Mouse (Mus musculus): ENCODE results near the gene Cacng2. TPM values are rescaled to one million over a fixed set of nuclear protein-coding genes. Genes with fewer than 3 reads are reported as not detected.

The Cacng2 gene
- polyA plus RNA-seq, 1 experiment from 2014 or later = not detected

DNA sequence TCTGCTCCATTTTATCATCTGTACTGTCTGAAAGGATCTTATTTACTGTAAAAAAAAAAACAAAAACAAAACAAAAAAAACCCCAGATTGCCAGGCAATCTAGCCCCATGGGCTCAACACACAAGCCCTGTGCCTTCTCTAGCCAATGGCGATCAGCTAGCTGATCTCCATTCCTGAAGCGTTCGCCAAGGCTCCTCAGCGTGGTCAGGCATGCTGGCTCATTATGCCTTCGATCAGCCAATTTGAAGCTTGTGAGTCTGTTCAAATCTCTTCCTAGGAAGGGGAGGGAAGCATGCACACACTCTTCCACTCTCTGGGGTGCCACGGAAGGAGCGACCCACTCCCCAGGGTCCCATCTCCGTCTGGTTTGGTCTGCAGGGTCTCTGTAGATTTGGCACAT is 37.5 kb upstream of the Cacng2 start:
- DNase-seq (ENCODE audit: low spot score) = no peak
- 84% methylated on average over 8 of the region's 8 CpGs for WGBS
- Histone ChIP-seq H3K9me3 (replicated peaks; ENCODE audit: low read length) (no peaks in the 10 kb centered on the region), H3K4me1 (replicated peaks; ENCODE audit: insufficient read depth, low read length) (no peaks in the 10 kb centered on the region), H3K36me3 (ENCODE audit: insufficient read depth, low read length) (no peaks in the 10 kb centered on the region), H3K27ac (no peak overlapping the region), H3K4me3 (replicated peaks; ENCODE audit: low read depth, low read length) (no peak overlapping the region), H3K4me2 (ENCODE audit: low read length) (no peak overlapping the region), H3K9ac (ENCODE audit: low read depth, low read length) (no peak overlapping the region), H3K27me3 (ENCODE audit: insufficient read depth, low read length) (no peaks in the 10 kb centered on the region)
- TF ChIP-seq CTCF (IDR thresholded peaks at IDR 0.05; ENCODE audit: low read depth) = no peak
- no peak for ATAC-seq (replicated peaks; ENCODE audit: low FRiP score, low read depth)

DNA sequence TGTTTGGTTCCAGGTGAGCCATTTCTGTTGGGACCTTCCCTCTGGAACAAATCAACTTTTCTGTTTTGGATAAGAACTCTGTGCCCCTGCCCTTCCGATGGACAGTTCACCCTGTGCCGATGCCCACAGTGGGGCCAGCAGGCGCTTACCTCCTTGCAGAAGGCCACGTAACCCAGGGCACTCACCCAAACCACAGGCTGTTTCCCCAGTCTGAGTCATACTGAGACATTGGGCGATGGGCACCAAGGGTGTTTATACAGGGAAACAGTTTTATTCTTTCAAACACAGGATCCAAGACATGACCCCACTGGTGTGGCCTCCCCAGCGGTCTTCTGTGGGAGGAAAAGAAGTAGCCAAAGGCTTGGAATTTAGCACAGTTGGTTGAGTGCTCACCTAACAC is 35.6 kb upstream of the Cacng2 start:
- WGBS = 86% methylated on average over 6 of the region's 6 CpGs
- Histone ChIP-seq H3K4me3 (replicated peaks; ENCODE audit: low read depth, low read length) (no peak overlapping the region), H3K4me1 (replicated peaks; ENCODE audit: insufficient read depth, low read length) (no peaks in the 10 kb centered on the region), H3K27me3 (ENCODE audit: insufficient read depth, low read length) (no peaks in the 10 kb centered on the region), H3K4me2 (ENCODE audit: low read length) (no peak overlapping the region), H3K36me3 (ENCODE audit: insufficient read depth, low read length) (no peaks in the 10 kb centered on the region), H3K27ac (no peak overlapping the region), H3K9me3 (replicated peaks; ENCODE audit: low read length) (no peaks in the 10 kb centered on the region), H3K9ac (ENCODE audit: low read depth, low read length) (no peak overlapping the region)
- TF ChIP-seq CTCF (IDR thresholded peaks at IDR 0.05; ENCODE audit: low read depth) = no peak
- no peak for ATAC-seq (replicated peaks; ENCODE audit: low FRiP score, low read depth)
- no peak for DNase-seq (ENCODE audit: low spot score)

DNA sequence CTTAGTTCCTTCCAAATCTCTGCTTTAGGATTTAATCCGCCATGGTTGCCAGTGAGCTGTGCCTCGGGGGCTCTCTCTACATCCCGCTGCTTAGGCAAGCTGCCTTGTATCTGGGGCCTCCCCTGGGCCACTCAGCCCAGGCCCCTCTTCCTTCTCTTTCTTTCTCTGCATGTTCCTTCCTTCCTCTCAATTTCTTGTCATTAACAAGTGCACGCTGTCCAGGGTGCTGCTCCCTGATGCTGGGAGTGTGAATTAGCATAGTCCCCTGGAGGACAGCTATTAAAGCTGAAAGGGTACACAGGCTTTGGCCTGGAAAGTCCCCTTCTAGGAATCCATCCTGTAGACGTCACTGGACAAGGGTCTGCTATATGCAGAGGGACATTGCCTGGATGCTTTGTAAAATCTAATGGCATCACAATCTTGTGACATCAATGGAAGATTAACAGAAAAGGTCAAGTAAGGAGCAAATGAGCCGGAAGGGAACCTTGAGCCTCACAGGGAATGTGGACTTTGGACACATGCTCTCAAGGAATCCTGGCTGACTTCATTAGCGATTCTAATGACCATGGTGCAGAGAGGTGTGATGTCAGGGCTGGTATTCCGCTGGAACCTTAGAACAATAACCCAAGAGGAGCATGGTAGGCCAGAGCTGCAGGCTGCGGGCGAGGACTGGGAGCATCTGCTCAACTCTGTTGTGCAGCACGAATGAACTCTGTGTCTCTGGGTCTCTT is 33.4 kb upstream of the Cacng2 start:
- H3K4me2 ChIP-seq (ENCODE audit: low read length) = no peak overlapping the region
- H3K36me3 ChIP-seq (ENCODE audit: insufficient read depth, low read length) = no peaks in the 10 kb centered on the region
- 53% methylated on average over 11 of the region's 11 CpGs for WGBS
- peak; percentile 40 for DNase-seq (ENCODE audit: low spot score)
- H3K27me3 ChIP-seq (ENCODE audit: insufficient read depth, low read length) = no peaks in the 10 kb centered on the region
- H3K9me3 ChIP-seq (replicated peaks; ENCODE audit: low read length) = no peaks in the 10 kb centered on the region
- H3K4me3 ChIP-seq (replicated peaks; ENCODE audit: low read depth, low read length) = no peak overlapping the region
- no peak for TF ChIP-seq CTCF (IDR thresholded peaks at IDR 0.05; ENCODE audit: low read depth)
- H3K4me1 ChIP-seq (replicated peaks; ENCODE audit: insufficient read depth, low read length) = no peaks in the 10 kb centered on the region
- peak; percentile 77; the same call in 1 of the 2 replicates for ATAC-seq (replicated peaks; ENCODE audit: low FRiP score, low read depth)
- no peak overlapping the region for H3K9ac ChIP-seq (ENCODE audit: low read depth, low read length)
- no peak overlapping the region for H3K27ac ChIP-seq

DNA sequence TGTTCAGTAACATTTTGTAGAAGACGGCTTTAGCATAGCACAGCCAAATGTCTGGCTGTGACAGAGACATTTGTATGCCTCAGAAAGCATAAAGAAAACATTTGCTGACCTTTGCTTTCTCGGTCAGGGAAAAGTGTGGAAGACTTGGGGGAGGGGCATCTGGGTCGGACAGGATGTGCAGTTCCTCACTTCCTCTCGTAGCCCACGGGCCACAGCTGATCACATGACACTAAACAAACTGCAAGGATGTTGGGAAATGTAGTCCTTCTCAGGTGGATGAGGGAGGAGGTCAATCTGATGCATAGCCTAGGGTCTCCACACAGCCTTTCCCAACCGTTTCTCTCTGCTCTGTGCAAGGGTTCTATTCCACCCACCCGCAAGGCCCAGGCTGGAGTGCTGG is 28.7 kb upstream of the Cacng2 start:
- H3K4me2 ChIP-seq (ENCODE audit: low read length) = no peak overlapping the region
- no peak overlapping the region for H3K27ac ChIP-seq
- no peak for TF ChIP-seq CTCF (IDR thresholded peaks at IDR 0.05; ENCODE audit: low read depth)
- no peaks in the 10 kb centered on the region for H3K27me3 ChIP-seq (ENCODE audit: insufficient read depth, low read length)
- H3K4me3 ChIP-seq (replicated peaks; ENCODE audit: low read depth, low read length) = no peak overlapping the region
- no peak overlapping the region for H3K9ac ChIP-seq (ENCODE audit: low read depth, low read length)
- no peaks in the 10 kb centered on the region for H3K4me1 ChIP-seq (replicated peaks; ENCODE audit: insufficient read depth, low read length)
- H3K9me3 ChIP-seq (replicated peaks; ENCODE audit: low read length) = no peaks in the 10 kb centered on the region
- DNase-seq (ENCODE audit: low spot score) (no peak), ATAC-seq (replicated peaks; ENCODE audit: low FRiP score, low read depth) (no peak)
- WGBS = 67% methylated on average over 7 of the region's 7 CpGs
- H3K36me3 ChIP-seq (ENCODE audit: insufficient read depth, low read length) = no peaks in the 10 kb centered on the region

DNA sequence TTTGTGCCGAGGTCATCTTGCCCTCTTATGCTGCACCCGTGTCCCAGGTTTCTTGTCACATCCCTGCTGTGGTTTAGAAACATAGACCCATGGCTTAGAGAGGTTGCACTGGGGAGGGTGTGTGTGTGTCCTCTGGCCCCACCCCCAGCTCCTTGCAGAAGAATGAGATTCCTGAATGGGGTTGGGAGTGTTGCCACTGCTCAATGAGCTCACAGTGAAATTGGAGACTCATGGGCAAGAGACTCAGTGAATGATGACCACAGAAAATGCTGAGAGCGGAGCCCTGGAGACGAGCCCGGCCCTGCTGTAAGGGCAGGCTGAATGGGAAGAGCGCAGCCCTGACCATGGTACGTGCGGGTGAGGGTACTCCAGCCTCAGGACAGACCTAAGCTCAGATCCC is 20.4 kb upstream of the Cacng2 start:
- no peaks in the 10 kb centered on the region for H3K9me3 ChIP-seq (replicated peaks; ENCODE audit: low read length)
- DNase-seq (ENCODE audit: low spot score) (no peak), ATAC-seq (replicated peaks; ENCODE audit: low FRiP score, low read depth) (no peak)
- no peak overlapping the region for H3K9ac ChIP-seq (ENCODE audit: low read depth, low read length)
- WGBS = 57% methylated on average over 8 of the region's 8 CpGs
- no peaks in the 10 kb centered on the region for H3K4me1 ChIP-seq (replicated peaks; ENCODE audit: insufficient read depth, low read length)
- H3K4me2 ChIP-seq (ENCODE audit: low read length) = no peak overlapping the region
- H3K27ac ChIP-seq = no peak overlapping the region
- H3K4me3 ChIP-seq (replicated peaks; ENCODE audit: low read depth, low read length) = no peak overlapping the region
- H3K36me3 ChIP-seq (ENCODE audit: insufficient read depth, low read length) = no peaks in the 10 kb centered on the region
- TF ChIP-seq CTCF (IDR thresholded peaks at IDR 0.05; ENCODE audit: low read depth) = no peak
- H3K27me3 ChIP-seq (ENCODE audit: insufficient read depth, low read length) = no peaks in the 10 kb centered on the region

DNA sequence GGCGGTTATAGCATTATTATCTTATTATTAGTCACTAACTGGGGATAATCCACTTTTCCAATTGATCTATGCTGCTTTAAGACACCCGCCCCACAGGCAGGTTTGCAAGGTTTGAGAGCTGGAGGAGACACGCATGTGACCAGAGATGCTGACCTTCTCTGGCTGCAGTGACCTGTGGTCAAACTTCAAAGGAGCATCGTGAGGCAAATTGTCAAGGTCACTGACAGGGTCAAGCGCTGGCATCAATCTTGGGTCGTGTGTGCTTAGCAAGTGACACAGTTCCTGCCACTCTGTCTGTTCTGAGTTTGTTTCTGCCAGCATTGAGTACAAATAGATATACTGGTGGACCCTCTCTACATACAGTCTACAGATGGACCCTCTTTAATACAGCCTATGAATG is 14.8 kb upstream of the Cacng2 start:
- Histone ChIP-seq H3K36me3 (ENCODE audit: insufficient read depth, low read length) (no peaks in the 10 kb centered on the region), H3K4me2 (ENCODE audit: low read length) (no peak overlapping the region), H3K9me3 (replicated peaks; ENCODE audit: low read length) (no peaks in the 10 kb centered on the region), H3K27ac (no peak overlapping the region), H3K9ac (ENCODE audit: low read depth, low read length) (no peak overlapping the region), H3K4me3 (replicated peaks; ENCODE audit: low read depth, low read length) (no peak overlapping the region), H3K4me1 (replicated peaks; ENCODE audit: insufficient read depth, low read length) (no peaks in the 10 kb centered on the region), H3K27me3 (ENCODE audit: insufficient read depth, low read length) (no peaks in the 10 kb centered on the region)
- no peak for DNase-seq (ENCODE audit: low spot score)
- no peak for TF ChIP-seq CTCF (IDR thresholded peaks at IDR 0.05; ENCODE audit: low read depth)
- ATAC-seq (replicated peaks; ENCODE audit: low FRiP score, low read depth) = no peak
- 25% methylated on average over 6 of the region's 6 CpGs for WGBS

DNA sequence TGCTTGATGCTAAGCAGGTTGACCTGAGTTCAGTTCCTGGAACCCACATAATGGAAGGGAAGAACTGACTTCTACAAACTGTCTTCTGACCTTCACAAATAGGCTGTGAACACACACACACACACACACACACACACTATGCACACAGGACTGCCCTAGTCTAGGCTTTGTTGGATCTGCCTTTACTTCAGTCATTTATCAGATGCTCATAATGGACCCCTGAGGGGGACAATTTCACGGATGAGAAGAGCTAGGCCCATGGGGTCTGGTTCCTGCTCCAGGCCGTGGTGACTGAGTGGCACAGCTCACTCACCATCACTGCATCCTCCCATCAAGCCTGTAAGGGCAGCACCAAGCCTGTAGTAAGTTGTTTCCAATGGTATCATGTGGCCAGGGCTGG is 13.6 kb upstream of the Cacng2 start:
- Histone ChIP-seq H3K27ac (no peak overlapping the region), H3K4me1 (replicated peaks; ENCODE audit: insufficient read depth, low read length) (no peaks in the 10 kb centered on the region), H3K27me3 (ENCODE audit: insufficient read depth, low read length) (no peaks in the 10 kb centered on the region), H3K4me2 (ENCODE audit: low read length) (no peak overlapping the region), H3K36me3 (ENCODE audit: insufficient read depth, low read length) (no peaks in the 10 kb centered on the region), H3K9me3 (replicated peaks; ENCODE audit: low read length) (no peaks in the 10 kb centered on the region), H3K9ac (ENCODE audit: low read depth, low read length) (no peak overlapping the region), H3K4me3 (replicated peaks; ENCODE audit: low read depth, low read length) (no peak overlapping the region)
- ATAC-seq (replicated peaks; ENCODE audit: low FRiP score, low read depth) (no peak), DNase-seq (ENCODE audit: low spot score) (no peak)
- no peak for TF ChIP-seq CTCF (IDR thresholded peaks at IDR 0.05; ENCODE audit: low read depth)
- WGBS = 37% methylated on average over 2 of the region's 2 CpGs
